Mouse (Mus musculus): ENCODE data around the gene Hfm1. TPM values are rescaled to one million over a fixed set of nuclear protein-coding genes. Genes with fewer than 3 reads are reported as not detected.

Gene Hfm1
- polyA plus RNA-seq (2017; shearing (Covaris generic)): not detected

DNA sequence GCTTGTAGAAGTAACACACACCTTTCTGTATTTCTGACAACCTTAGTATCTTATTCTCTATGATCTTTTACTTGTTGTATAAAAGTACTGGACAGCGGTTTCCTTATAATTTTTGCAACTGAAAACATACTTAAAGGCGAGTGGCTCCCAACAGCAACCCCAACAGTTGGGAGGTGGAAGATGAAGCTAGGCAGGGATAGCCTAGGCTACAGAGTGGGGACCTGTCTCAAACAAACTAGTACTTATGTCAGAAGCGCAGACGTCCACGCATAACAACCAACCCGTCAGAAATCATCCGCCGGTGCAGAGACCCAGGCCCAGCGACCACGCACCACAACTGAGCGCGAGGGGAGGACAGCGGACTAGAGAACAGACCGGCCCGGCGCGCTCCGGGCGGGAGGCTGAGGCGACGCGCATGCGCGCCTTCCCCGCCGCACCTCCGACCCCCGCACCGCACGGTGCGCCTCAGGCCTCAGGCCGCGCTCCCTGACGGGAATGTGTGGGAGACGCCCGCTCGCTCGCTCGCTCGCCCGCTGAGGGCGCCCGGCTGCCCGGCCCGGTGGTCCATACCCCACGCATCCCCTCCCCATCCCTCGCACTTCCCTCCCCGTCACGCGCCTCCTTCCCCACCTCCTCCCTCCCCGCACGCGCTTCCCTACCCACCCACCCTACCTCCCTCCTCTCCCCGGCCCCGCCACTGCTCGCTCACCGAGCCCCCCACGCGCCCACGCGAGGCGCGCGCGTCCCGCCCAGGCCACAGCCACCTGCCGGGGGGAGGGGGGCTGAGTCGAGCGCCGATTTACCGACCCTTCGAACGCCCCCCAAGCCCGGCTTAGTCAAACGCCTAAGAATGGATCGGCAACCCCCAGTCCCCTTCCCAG lies at the start of gene Hfm1:
Gene Hfm1 (minus strand): TSS at position 834 of the 881 bp plus-strand sequence.
- ATAC-seq: no peak

DNA sequence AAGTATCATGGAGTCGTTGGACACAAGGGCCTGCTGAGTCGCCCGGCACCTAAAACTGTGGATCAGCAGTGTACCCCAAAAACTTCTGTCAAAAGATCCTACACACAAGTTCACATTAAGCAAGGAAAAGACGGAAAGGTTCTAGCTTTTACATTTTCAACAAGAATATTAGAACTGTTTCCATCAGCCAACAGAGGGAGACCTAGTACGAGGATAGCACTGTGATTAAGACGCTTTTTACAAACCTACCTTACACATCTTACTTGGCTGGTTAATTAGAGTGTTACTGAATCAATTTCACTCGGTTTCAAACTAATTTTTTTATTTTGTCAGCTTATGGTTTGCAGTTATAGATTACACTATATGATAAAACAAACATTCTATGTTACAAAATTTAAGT lies 47.8 kb upstream of the Hfm1 start:
- ATAC-seq: no peak

DNA sequence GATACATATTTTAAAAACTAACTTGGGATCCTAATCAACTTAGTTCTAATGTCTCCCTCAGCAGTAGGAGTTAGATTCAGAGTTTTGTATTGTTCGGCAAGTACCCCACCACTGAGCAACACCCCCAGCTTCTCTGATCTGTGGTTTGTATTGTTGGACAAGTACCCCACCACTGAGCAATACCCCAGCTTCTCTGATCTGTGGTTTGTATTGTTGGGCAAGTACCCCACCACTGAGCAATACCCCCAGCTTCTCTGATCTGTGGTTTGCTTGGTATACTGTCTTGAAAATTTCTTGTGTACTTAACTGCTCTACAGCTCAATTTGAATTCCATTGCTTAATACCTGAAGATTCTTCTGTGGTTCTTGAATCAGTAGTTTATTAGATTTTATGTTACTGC lies 41.5 kb upstream of the Hfm1 start:
- ATAC-seq: no peak

GRCm38 (mm10) chr5:106966443-106966842 lies 40.3 kb upstream of the Hfm1 start:
- no peak for ATAC-seq

DNA sequence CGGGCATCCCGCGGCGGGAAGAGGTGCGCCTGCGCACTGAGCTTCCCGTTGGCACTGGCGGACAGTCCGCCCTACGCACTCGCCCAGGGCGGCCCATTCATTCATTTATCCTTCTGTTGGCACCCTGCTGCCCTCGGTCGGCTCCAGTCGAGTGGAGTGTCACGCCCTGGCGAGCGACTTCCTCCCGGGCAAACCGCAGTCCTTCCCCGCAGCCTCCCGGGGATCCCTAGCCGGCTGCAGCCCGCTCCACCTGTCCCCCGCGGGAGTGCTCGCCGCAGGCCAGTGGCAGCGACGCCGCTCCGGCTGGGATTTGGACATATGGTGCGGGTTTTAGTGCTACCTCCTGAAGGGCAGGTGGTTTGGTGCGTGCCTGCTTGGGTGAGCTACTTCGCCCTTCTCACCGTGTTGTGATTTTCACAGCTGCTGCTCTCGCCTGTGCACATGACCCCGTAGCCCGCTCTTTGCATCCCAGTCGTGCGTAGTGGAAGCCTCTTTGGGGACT lies 38.4 kb upstream of the Hfm1 start:
- peak; percentile 81 for ATAC-seq

GRCm38 (mm10) chr5:106963584-106964512 lies 37.7 kb upstream of the Hfm1 start, which contains the start of gene Cdc7:
Gene Cdc7 (plus strand): TSS chr5:106964322.
- peak; percentile 68 for ATAC-seq

DNA sequence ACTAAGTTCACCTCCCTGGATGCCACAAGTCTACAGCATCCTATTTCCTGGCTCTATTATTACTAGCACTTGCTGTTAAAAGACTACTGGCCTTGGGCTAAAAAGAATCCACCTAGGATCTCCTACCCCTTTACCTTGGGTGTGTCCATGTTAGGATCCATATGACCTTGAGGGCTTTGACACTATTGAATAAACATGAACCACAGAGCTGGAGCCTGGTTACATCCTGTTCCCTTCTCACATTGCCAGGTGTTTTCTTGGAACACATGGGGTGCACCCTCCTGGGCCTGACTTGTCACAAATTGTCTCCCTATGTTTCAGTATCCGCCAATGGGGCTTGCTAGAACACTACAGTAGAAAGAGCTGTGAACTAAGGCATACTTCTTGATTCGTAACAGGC lies 34.3 kb upstream of the Hfm1 start:
- ATAC-seq: no peak

GRCm38 (mm10) chr5:106959031-106959430 lies 32.9 kb upstream of the Hfm1 start:
- ATAC-seq: no peak

- ATAC-seq: no peak
Observed at GRCm38 (mm10) chr5:106956467-106956866, 30.3 kb upstream of the Hfm1 start.

DNA sequence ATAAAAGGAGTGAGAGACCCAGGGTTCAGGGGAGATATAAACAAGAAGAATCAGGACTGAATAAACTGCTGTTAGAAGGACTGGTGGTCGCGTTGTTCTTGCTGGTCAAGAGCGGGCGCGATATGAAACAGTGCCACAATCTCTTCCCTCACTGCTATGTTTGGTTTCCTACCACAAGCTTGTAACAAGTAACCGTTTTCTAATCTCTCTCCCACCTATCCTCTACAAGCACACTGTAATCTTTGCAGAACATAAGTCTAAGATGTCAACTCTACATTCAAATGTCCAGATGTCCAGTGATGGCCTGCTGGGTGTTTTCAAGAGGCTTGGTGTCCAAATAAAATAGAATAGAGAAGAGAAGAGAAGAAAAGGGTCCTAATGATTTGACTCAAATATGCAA lies 22.6 kb upstream of the Hfm1 start:
- ATAC-seq: no peak

DNA sequence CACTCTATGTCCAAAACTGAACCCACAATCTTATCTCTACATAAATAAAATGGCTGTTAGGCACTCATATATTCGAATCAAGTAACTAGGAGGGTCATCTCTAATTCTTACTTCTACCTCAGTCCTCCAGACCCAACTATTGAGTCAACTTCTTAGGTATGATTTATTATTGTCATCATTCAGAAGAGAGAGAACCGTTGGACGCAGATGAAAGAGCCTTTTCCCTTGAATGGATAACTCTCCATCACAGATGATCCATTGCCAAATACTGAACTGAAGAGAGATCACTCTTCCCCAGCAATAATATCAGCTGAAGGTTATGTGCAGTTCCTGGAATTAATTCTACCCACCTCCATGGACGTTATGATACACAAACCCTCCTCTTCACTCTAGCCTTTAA lies 20.2 kb upstream of the Hfm1 start:
- no peak for ATAC-seq

DNA sequence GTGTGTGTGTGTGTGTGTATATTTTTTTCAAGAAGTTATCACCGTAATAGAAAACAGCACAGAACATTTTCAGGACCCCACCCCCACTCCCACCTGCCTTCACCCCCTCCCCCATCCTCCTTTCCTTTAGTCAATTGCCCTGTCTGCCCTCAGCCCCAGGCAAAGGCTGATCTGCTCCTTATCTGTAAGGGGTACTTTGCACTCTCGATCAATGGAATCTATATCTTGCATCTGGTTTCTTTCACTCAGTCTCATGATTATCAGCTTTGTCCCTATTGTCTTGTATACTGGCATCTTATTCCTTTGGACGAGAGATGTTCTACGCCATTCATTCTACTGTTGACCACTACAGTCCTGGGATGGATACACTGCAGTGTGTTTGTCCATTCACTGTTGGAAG lies 1.9 kb upstream of the Hfm1 start:
- no peak for ATAC-seq

- ATAC-seq: no peak
Observed at GRCm38 (mm10) chr5:106926369-106926686, 207 bp upstream of the Hfm1 start.

DNA sequence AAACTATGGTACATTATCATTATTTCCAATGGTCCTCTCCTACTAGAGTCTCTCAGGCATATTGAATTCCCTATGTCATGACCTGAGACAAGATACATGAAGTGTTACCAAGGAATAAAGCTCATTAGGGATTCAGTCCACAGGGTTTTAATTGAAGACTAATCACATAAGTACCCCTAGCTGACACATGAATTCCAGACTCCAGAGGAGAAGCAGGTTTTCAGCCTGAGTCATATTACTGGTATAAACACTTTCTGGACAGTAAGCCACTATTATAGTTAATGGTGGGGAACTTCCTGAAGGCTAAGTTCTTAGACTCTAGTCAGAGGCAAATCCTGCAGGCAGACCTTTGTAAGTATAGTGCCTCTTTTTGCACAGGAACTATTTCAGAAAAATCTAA lies 6.8 kb downstream of the Hfm1 start:
- ATAC-seq: no peak

- ATAC-seq: no peak
Observed at GRCm38 (mm10) chr5:106896879-106897278, 29.2 kb downstream of the Hfm1 start.

- no peak for ATAC-seq
Observed at GRCm38 (mm10) chr5:106891773-106892172, 34.3 kb downstream of the Hfm1 start.

- no peak for ATAC-seq
Observed at GRCm38 (mm10) chr5:106887303-106888071, 38.6 kb downstream of the Hfm1 start.

DNA sequence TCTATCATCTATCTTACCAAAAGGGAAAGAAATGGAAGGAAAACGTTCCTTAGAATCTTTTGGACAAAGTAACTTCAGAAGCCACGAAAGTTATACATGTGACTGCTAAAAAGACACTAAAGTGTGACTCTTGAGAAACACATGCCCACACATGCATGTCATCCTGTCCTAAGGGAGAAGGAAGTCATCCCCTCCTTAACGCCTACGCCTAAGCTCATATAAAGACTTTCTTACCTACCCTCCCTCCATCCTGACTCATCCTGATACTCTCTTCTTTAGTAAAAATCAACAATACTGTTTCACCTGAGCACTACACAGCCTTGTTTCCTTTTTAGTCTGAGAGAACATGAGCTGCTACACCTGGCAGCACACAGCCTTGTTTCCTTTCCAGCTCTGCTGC lies 40.6 kb downstream of the Hfm1 start:
- ATAC-seq: peak; percentile 65

- no peak for ATAC-seq
Observed at GRCm38 (mm10) chr5:106876438-106876837, 49.7 kb downstream of the Hfm1 start.

GRCm38 (mm10) chr5:106860415-106860814 lies 65.7 kb downstream of the Hfm1 start:
- ATAC-seq: peak; percentile 75

- ATAC-seq: no peak
Observed at GRCm38 (mm10) chr5:106853284-106853683, 72.8 kb downstream of the Hfm1 start.

- no peak for ATAC-seq
Observed at GRCm38 (mm10) chr5:106847045-106847444, 79.1 kb downstream of the Hfm1 start.

- ATAC-seq: no peak
Observed at GRCm38 (mm10) chr5:106843906-106844305, 82.2 kb downstream of the Hfm1 start.

Data from activated CD4-positive, CD25-positive, alpha-beta regulatory T cell, adult 4 months (primary cell).